Mouse (Mus musculus): ENCODE measurements around the gene Agbl5. TPM values are rescaled to one million over a fixed set of nuclear protein-coding genes. Genes with fewer than 3 reads are reported as not detected.

The Agbl5 gene
- polyA plus RNA-seq, 2 experiments = 27.7 to 61.9 TPM

DNA sequence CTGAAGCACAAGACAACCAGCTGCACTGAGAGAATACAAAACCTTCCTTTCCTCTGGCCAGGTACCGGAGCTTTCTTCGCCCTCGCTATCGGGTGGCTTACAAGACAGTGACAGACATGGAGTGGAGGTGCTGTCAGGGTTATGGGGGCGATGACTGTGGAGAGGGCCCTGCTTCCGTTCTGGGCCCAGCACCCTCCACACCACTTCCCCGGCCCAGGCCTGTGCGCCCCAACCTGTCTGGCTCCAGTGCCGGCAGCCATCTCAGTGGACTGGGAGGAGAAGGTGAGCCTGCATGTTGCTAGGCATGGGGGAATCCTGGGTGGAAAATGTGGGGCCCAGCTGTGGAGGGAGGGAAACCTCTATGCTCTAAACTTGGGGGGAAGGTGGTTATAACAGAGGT, 27.0 kb downstream of the Agbl5 start:
- no peaks in the 10 kb centered on the region for H3K9me3 ChIP-seq (ENCODE audit: control insufficient read depth, low read length)
- H3K36me3 ChIP-seq (ENCODE audit: control insufficient read depth, insufficient read depth, low read length) = peaks cover 40% of the 10 kb centered on the region
- peak overlapping the region; percentile 62 for H3K4me3 ChIP-seq (replicated peaks; ENCODE audit: low read length)
- DNase-seq (ENCODE audit: low spot score) (no peak), ATAC-seq (ENCODE audit: low FRiP score, low read depth) (0 out of 2 replicates have a peak, but pooled peaks have one; percentile 2)
- peak overlapping the region; percentile 97 for H3K27ac ChIP-seq (replicated peaks; ENCODE audit: low read depth, low read length)
- peak overlapping the region; percentile 71 for H3K9ac ChIP-seq (ENCODE audit: low read depth, low read length, severe bottlenecking)
- peak overlapping the region; percentile 91 for H3K4me2 ChIP-seq (replicated peaks; ENCODE audit: low read depth, low read length, severe bottlenecking)
- no peaks in the 10 kb centered on the region for H3K27me3 ChIP-seq (ENCODE audit: control insufficient read depth, insufficient read depth, low read length)
- 26% methylated on average over 9 of the region's 9 CpGs for WGBS
- peaks cover 42% of the 10 kb centered on the region for H3K4me1 ChIP-seq (ENCODE audit: control insufficient read depth, insufficient read depth, low read length)
- TF ChIP-seq POLR2A (IDR thresholded peaks at IDR 0.05; ENCODE audit: borderline replicate concordance, extremely low read depth, insufficient read depth, insufficient read length) = no peak

- Histone ChIP-seq H3K4me1 (ENCODE audit: control insufficient read depth, insufficient read depth, low read length) (peaks cover 36% of the 10 kb centered on the region), H3K27me3 (ENCODE audit: control insufficient read depth, insufficient read depth, low read length) (no peaks in the 10 kb centered on the region), H3K9me3 (ENCODE audit: control insufficient read depth, low read length) (no peaks in the 10 kb centered on the region), H3K4me2 (replicated peaks; ENCODE audit: low read depth, low read length, severe bottlenecking) (peak overlapping the region; percentile 91), H3K27ac (replicated peaks; ENCODE audit: low read depth, low read length) (peak overlapping the region; percentile 97; the same call in 1 of the 2 replicates), H3K36me3 (ENCODE audit: control insufficient read depth, insufficient read depth, low read length) (peaks cover 45% of the 10 kb centered on the region), H3K4me3 (replicated peaks; ENCODE audit: low read length) (peak overlapping the region; percentile 62), H3K9ac (ENCODE audit: low read depth, low read length, severe bottlenecking) (peak overlapping the region; percentile 71; the same call in 1 of the 2 replicates)
- ATAC-seq (ENCODE audit: low FRiP score, low read depth) = peak; percentile 31; the same call in 1 of the 2 replicates
- no peak for TF ChIP-seq POLR2A (IDR thresholded peaks at IDR 0.05; ENCODE audit: borderline replicate concordance, extremely low read depth, insufficient read depth, insufficient read length)
- peak; percentile 97 for DNase-seq (ENCODE audit: low spot score)
- 8% methylated on average over 7 of the region's 7 CpGs for WGBS
Observed at GRCm38 (mm10) chr5:30915974-30916433, 27.5 kb downstream of the Agbl5 start.

DNA sequence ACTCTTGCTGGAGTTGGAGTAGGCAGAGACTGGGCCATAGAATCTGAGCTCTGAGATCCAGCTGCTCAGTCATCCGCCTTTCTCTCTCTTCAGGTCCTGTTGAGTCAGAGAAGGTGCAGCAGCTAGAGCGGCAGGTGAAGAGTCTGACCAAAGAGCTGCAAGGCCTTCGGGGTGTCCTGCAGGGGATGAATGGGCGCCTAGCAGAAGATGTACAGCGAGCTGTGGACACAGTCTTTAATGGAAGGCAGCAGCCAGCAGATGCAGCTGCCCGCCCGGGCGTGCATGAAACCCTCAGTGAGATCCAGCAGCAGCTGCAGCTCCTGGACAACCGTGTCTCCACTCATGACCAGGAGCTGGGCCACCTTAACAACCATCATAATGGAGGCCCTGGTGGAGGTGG, 28.3 kb downstream of the Agbl5 start:
- peaks cover 47% of the 10 kb centered on the region for H3K36me3 ChIP-seq (ENCODE audit: control insufficient read depth, insufficient read depth, low read length)
- WGBS = 93% methylated on average over 6 of the region's 9 CpGs
- no peak overlapping the region for H3K4me2 ChIP-seq (replicated peaks; ENCODE audit: low read depth, low read length, severe bottlenecking)
- no peak for ATAC-seq (ENCODE audit: low FRiP score, low read depth)
- TF ChIP-seq POLR2A (IDR thresholded peaks at IDR 0.05; ENCODE audit: borderline replicate concordance, extremely low read depth, insufficient read depth, insufficient read length) = no peak
- H3K27ac ChIP-seq (replicated peaks; ENCODE audit: low read depth, low read length) = no peak overlapping the region
- no peaks in the 10 kb centered on the region for H3K27me3 ChIP-seq (ENCODE audit: control insufficient read depth, insufficient read depth, low read length)
- H3K4me3 ChIP-seq (replicated peaks; ENCODE audit: low read length) = no peak overlapping the region
- H3K9me3 ChIP-seq (ENCODE audit: control insufficient read depth, low read length) = no peaks in the 10 kb centered on the region
- no peak overlapping the region for H3K9ac ChIP-seq (ENCODE audit: low read depth, low read length, severe bottlenecking)
- DNase-seq (ENCODE audit: low spot score) = no peak
- peaks cover 31% of the 10 kb centered on the region for H3K4me1 ChIP-seq (ENCODE audit: control insufficient read depth, insufficient read depth, low read length)

DNA sequence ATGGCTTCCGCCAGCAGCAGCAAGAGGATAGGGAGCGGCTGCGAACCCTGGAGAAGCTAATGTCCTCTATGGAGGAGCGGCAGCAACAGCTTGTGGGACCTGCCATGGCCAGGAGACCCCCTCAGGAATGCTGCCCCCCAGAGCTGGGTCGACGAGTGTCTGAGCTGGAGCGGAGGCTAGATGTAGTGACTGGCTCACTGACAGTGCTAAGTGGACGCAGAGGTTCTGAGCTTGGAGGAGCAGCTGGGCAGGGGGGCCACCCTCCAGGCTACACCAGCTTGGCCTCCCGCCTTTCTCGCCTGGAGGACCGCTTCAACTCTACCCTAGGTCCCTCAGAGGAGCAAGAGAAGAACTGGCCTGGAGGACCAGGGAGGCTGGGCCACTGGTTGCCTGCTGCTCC, 28.9 kb downstream of the Agbl5 start:
- DNase-seq (ENCODE audit: low spot score) = no peak
- H3K4me3 ChIP-seq (replicated peaks; ENCODE audit: low read length) = no peak overlapping the region

GRCm38 (mm10) chr5:30917891-30918670, 29.6 kb downstream of the Agbl5 start:
- H3K4me1 ChIP-seq (ENCODE audit: control insufficient read depth, insufficient read depth, low read length) = peaks cover 29% of the 10 kb centered on the region
- no peak overlapping the region for H3K4me3 ChIP-seq (replicated peaks; ENCODE audit: low read length)
- TF ChIP-seq POLR2A (IDR thresholded peaks at IDR 0.05; ENCODE audit: borderline replicate concordance, extremely low read depth, insufficient read depth, insufficient read length) = no peak
- ATAC-seq (ENCODE audit: low FRiP score, low read depth) (no peak), DNase-seq (ENCODE audit: low spot score) (no peak)
- H3K4me2 ChIP-seq (replicated peaks; ENCODE audit: low read depth, low read length, severe bottlenecking) = no peak overlapping the region
- no peak overlapping the region for H3K9ac ChIP-seq (ENCODE audit: low read depth, low read length, severe bottlenecking)
- no peaks in the 10 kb centered on the region for H3K27me3 ChIP-seq (ENCODE audit: control insufficient read depth, insufficient read depth, low read length)
- H3K9me3 ChIP-seq (ENCODE audit: control insufficient read depth, low read length) = no peaks in the 10 kb centered on the region
- peaks cover 47% of the 10 kb centered on the region for H3K36me3 ChIP-seq (ENCODE audit: control insufficient read depth, insufficient read depth, low read length)
- H3K27ac ChIP-seq (replicated peaks; ENCODE audit: low read depth, low read length) = no peak overlapping the region
- 84% methylated on average over 30 of the region's 31 CpGs for WGBS

More for the DNA sequence above, 28.9 kb downstream of the Agbl5 start:
- H3K4me1 ChIP-seq (ENCODE audit: control insufficient read depth, insufficient read depth, low read length) = peaks cover 31% of the 10 kb centered on the region
- no peaks in the 10 kb centered on the region for H3K9me3 ChIP-seq (ENCODE audit: control insufficient read depth, low read length)
- H3K4me2 ChIP-seq (replicated peaks; ENCODE audit: low read depth, low read length, severe bottlenecking) = no peak overlapping the region
- TF ChIP-seq POLR2A (IDR thresholded peaks at IDR 0.05; ENCODE audit: borderline replicate concordance, extremely low read depth, insufficient read depth, insufficient read length) = no peak
- no peak for ATAC-seq (ENCODE audit: low FRiP score, low read depth)
- H3K27me3 ChIP-seq (ENCODE audit: control insufficient read depth, insufficient read depth, low read length) = no peaks in the 10 kb centered on the region
- WGBS = 90% methylated on average over 11 of the region's 11 CpGs
- H3K9ac ChIP-seq (ENCODE audit: low read depth, low read length, severe bottlenecking) = no peak overlapping the region; the same call in 1 of the 2 replicates
- 0 out of 2 replicates have a peak overlapping the region, but pooled peaks have one; percentile 19 for H3K27ac ChIP-seq (replicated peaks; ENCODE audit: low read depth, low read length)
- peaks cover 47% of the 10 kb centered on the region for H3K36me3 ChIP-seq (ENCODE audit: control insufficient read depth, insufficient read depth, low read length)

Data from limb, embryonic 14.5 days (tissue).